Mouse (Mus musculus) left cerebral cortex, adult 11 months (tissue): ENCODE measurements at regions not wholly inside any gene's neighbourhood (a gene's known extent, or its start where the extent isn't known, plus 50 kb on each side); places are given as distances from the start of the nearest gene placed in this dataset.

Source experiments
- DNase-seq: peaks from one replicate; pipeline ENCODE4 v3.0.0; 2022; ENCODE audit warnings: low spot score

- DNase-seq: no peak
Measured at GRCm38 (mm10) chr12:69453544-69453943, 81.3 kb upstream of the Gm9887 start.

GRCm38 (mm10) chr12:69452986-69453385 lies 80.7 kb upstream of the Gm9887 start:
- no peak for DNase-seq

- no peak for DNase-seq
Measured at GRCm38 (mm10) chr12:69451110-69451509, 78.9 kb upstream of the Gm9887 start.

- no peak for DNase-seq
Measured at GRCm38 (mm10) chr12:69447962-69448767, 75.9 kb upstream of the Gm9887 start.

GRCm38 (mm10) chr12:69447322-69447827 lies 75.1 kb upstream of the Gm9887 start:
- DNase-seq: no peak

- DNase-seq: no peak
Measured at GRCm38 (mm10) chr12:69446468-69447321, 74.4 kb upstream of the Gm9887 start.

- DNase-seq: no peak
Measured at GRCm38 (mm10) chr12:69446085-69446467, 73.8 kb upstream of the Gm9887 start.

- no peak for DNase-seq
Measured at GRCm38 (mm10) chr12:69442321-69442720, 70.1 kb upstream of the Gm9887 start.

- DNase-seq: no peak
Measured at GRCm38 (mm10) chr12:69441764-69442163, 69.5 kb upstream of the Gm9887 start.

GRCm38 (mm10) chr12:69438271-69438670 lies 66.0 kb upstream of the Gm9887 start:
- DNase-seq: no peak

- peak; percentile 49 for DNase-seq
Measured at GRCm38 (mm10) chr12:69436839-69437501, 64.7 kb upstream of the Gm9887 start.

GRCm38 (mm10) chr12:69434315-69434714 lies 62.1 kb upstream of the Gm9887 start:
- DNase-seq: no peak

- no peak for DNase-seq
Measured at GRCm38 (mm10) chr12:69432086-69432485, 59.8 kb upstream of the Gm9887 start.

- DNase-seq: no peak
Measured at GRCm38 (mm10) chr12:69428108-69428507, 55.9 kb upstream of the Gm9887 start.

- DNase-seq: no peak
Measured at GRCm38 (mm10) chr12:69425610-69426009, 53.4 kb upstream of the Gm9887 start.

GRCm38 (mm10) chr12:69424971-69425370 lies 52.7 kb upstream of the Gm9887 start:
- no peak for DNase-seq
